Mouse (Mus musculus): Measurements from ENCODE around the gene Pard6b. TPM values are rescaled to one million over a fixed set of nuclear protein-coding genes. Genes with fewer than 3 reads are reported as not detected.
A peak's percentile ranks its signal among the peaks of the same experiment; 100 is the strongest.

The Pard6b gene
- polyA plus RNA-seq, 1 experiment from 2014 or later: 10.1 TPM

DNA sequence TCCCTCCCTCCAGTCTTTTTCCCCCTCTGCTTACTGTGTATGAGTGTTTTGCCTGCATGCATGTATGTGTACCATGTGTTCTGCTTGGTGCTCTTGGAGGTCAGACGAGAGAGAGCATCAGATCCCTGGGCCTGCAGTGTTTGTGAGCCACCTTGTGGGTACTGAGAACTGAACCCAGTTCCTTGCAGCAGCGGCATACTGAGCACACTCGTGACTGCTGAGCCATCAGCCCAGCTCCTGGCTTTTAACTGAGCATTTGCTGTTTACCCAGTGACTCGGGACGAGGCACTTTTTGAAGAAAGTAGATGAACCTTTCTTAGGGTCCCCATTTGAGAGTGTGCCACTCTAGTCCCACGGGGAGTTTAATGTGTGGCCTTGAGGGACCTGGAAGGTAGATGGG, 5.5 kb downstream of the Pard6b start:
- H3K4me2 ChIP-seq (replicated peaks): no peak overlapping the region
- ATAC-seq (ENCODE audit: low FRiP score, low read depth): no peak
- 60% methylated on average over 6 of the region's 6 CpGs for WGBS
- no peak overlapping the region for H3K9ac ChIP-seq
- no peaks in the 10 kb centered on the region for H3K9me3 ChIP-seq
- no peak overlapping the region for H3K27ac ChIP-seq
- H3K4me3 ChIP-seq: no peak overlapping the region
- H3K4me1 ChIP-seq: peaks cover 10% of the 10 kb centered on the region; the same call in 1 of the 2 replicates
- H3K27me3 ChIP-seq (replicated peaks): peaks cover 10% of the 10 kb centered on the region; the same call in 1 of the 2 replicates
- H3K36me3 ChIP-seq: 0 out of 2 replicates have a peak, but pooled peaks cover 12% of the 10 kb centered on the region

DNA sequence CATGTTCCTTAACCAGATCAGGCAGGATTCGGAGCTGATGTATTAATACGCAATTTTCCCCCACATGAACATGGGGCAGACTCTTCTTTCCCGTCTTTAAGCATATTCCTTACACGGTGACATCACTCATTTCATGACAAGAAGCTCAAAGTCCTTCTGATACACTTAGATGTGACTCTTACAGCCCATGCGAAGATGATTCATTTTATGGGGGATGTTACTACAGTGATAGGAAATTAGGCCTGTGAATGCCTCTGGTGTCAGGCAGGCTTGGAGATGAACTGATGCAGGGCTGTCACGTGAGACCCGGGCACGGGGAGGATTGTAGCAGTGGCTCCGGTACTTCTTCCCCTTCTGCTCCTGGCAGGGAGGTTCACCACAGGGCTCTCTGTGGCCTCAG, 6.0 kb downstream of the Pard6b start:
- Histone ChIP-seq H3K4me2 (replicated peaks) (no peak overlapping the region), H3K9me3 (no peaks in the 10 kb centered on the region), H3K4me3 (no peak overlapping the region), H3K27me3 (replicated peaks) (peaks cover 10% of the 10 kb centered on the region; the same call in 1 of the 2 replicates), H3K36me3 (0 out of 2 replicates have a peak, but pooled peaks cover 12% of the 10 kb centered on the region), H3K9ac (no peak overlapping the region), H3K4me1 (peaks cover 7% of the 10 kb centered on the region; the same call in 1 of the 2 replicates), H3K27ac (no peak overlapping the region)
- 83% methylated on average over 9 of the region's 9 CpGs for WGBS
- no peak for ATAC-seq (ENCODE audit: low FRiP score, low read depth)

DNA sequence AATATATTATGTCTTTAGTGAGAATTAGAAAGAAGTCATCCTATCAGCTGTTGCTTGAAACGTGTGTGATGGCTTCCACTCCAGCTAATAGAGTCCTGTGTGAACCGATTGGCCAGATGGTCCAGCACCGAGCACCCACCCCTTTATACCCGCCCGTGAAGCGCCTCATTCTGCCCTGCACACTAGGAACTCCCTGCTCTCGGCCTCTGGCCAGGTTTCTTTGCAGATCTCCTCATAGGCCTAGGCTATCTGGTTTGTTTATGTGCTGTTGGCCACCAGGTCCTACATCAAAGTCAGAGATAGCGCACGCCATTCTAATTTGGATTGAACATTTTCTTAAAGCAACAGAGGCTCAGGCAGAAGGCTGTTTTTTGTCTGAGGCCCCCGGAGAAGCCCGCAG, 10.8 kb downstream of the Pard6b start:
- Histone ChIP-seq H3K27ac (no peak overlapping the region), H3K9ac (no peak overlapping the region), H3K4me2 (replicated peaks) (no peak overlapping the region), H3K36me3 (0 out of 2 replicates have a peak, but pooled peaks cover 12% of the 10 kb centered on the region), H3K27me3 (replicated peaks) (no peaks in the 10 kb centered on the region), H3K9me3 (no peaks in the 10 kb centered on the region), H3K4me1 (peaks cover 19% of the 10 kb centered on the region), H3K4me3 (no peak overlapping the region)
- no peak for ATAC-seq (ENCODE audit: low FRiP score, low read depth)
- 83% methylated on average over 11 of the region's 11 CpGs for WGBS

DNA sequence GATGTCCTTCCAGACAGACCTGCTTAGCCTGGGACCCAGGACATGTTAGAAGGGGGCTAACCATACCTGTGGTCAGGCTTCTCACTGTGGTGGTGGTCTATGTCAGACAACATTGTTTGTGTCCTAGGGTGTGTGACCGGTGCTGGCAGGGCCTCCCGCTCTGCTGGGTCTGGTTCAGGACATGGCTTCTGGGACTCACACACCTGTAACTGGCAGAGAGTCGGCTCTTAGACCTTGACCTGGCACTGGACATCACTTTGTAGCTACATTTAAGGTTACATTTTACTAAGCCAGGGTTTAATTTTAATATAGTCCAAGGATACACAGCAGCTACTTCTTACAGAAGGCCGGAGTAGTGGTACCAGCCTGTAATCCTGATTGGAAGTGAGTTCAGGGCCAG, 12.3 kb downstream of the Pard6b start:
- Histone ChIP-seq H3K27me3 (replicated peaks) (no peaks in the 10 kb centered on the region), H3K36me3 (0 out of 2 replicates have a peak, but pooled peaks cover 12% of the 10 kb centered on the region), H3K4me1 (peaks cover 22% of the 10 kb centered on the region), H3K27ac (no peak overlapping the region), H3K4me2 (replicated peaks) (no peak overlapping the region), H3K9ac (no peak overlapping the region), H3K4me3 (no peak overlapping the region), H3K9me3 (no peaks in the 10 kb centered on the region)
- WGBS: 96% methylated on average over 4 of the region's 4 CpGs
- ATAC-seq (ENCODE audit: low FRiP score, low read depth): no peak

DNA sequence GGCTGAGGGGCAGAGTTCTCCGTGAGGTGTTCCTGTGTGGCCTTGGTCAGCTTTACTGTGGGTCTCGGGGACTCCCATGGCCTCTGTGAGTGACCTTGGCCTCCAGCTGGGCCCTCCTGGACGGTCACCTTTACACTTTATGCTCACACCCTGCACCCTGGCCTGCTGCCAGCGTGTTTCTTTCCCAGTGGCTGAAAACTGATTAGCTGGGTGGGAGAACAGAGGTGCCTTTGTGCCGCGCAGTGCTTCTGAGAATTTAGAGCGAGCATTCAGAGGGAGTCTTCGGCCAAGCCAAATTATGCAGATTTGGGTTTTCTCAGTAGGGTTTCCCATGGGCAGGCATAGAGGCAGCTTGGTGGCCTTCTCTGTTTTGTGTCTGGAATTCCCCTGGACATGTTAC, 14.3 kb downstream of the Pard6b start:
- Histone ChIP-seq H3K9ac (no peak overlapping the region), H3K27me3 (replicated peaks) (no peaks in the 10 kb centered on the region), H3K4me1 (peaks cover 22% of the 10 kb centered on the region), H3K36me3 (peaks cover 21% of the 10 kb centered on the region), H3K4me3 (no peak overlapping the region), H3K4me2 (replicated peaks) (no peak overlapping the region), H3K9me3 (no peaks in the 10 kb centered on the region), H3K27ac (no peak overlapping the region)
- WGBS: 52% methylated on average over 8 of the region's 8 CpGs
- peak; percentile 61 for ATAC-seq (ENCODE audit: low FRiP score, low read depth)

DNA sequence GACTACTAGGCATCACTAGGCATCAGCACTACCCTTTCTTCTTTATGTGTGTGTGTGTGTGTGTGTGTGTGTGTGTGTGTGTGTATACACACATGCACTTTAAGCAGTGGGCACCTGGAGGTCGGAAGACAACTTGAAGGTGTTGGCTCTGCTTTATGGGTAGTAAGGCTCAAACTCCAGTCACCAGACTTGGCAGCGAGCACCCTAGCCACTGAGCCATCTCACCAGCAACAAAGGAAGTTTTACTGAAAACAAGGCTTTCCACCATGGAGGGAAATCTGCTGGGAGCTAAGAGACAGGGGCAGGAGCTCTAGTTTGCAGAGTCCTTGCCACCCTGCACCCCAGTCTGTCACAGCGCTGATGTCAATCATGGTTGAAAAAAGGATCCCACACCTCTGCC, 15.7 kb downstream of the Pard6b start:
- no peak for ATAC-seq (ENCODE audit: low FRiP score, low read depth)
- Histone ChIP-seq H3K4me2 (replicated peaks) (no peak overlapping the region), H3K9me3 (no peaks in the 10 kb centered on the region), H3K36me3 (peaks cover 20% of the 10 kb centered on the region), H3K9ac (no peak overlapping the region), H3K4me3 (no peak overlapping the region), H3K27me3 (replicated peaks) (no peaks in the 10 kb centered on the region), H3K27ac (no peak overlapping the region), H3K4me1 (peaks cover 22% of the 10 kb centered on the region)
- 91% methylated on average over 3 of the region's 3 CpGs for WGBS

DNA sequence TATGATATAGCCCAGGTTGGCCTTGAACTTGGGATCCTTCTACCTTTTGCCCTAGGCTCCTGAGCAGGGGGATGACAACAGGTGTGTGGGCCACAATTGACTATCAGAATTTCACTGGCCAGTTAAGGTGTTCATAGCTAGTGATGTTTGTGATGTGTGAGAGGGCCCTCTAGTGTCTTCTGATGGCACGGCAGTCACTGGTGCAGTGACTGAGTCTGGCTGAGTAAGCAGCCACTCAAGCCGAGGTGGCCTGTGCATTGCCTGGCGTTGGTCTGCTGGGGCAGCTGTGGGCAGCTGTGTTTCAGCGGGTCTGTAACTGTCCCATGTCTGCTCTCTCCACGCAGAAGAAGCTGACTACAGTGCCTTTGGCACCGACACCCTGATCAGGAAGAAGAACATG, 17.2 kb downstream of the Pard6b start:
- Histone ChIP-seq H3K9me3 (no peaks in the 10 kb centered on the region), H3K27me3 (replicated peaks) (no peaks in the 10 kb centered on the region), H3K4me2 (replicated peaks) (no peak overlapping the region), H3K4me1 (peaks cover 22% of the 10 kb centered on the region), H3K27ac (no peak overlapping the region), H3K9ac (no peak overlapping the region), H3K36me3 (peaks cover 20% of the 10 kb centered on the region), H3K4me3 (no peak overlapping the region)
- no peak for ATAC-seq (ENCODE audit: low FRiP score, low read depth)
- WGBS: 48% methylated on average over 6 of the region's 6 CpGs

DNA sequence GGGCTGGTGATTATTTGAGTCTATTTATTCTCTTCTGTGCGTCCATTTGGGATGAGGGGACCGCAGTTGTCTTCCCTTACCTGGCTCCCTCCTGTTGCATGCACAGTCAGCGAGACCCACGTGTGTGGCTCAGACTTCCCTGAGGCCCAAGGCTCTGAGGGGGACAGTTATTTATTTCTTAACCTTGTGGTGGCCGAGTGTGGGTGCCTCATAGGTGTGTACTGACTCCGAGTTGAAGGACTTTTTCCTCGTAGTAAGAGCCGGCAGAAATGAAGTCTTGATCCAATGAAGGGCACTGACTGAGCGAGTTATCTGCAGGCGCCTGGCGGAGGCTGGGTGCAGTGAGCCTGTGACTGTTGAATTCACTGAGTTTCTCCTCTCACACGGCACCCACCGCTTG, 19.2 kb downstream of the Pard6b start:
- no peak overlapping the region for H3K9ac ChIP-seq
- H3K9me3 ChIP-seq: no peaks in the 10 kb centered on the region
- WGBS: 89% methylated on average over 13 of the region's 13 CpGs
- no peak overlapping the region for H3K4me2 ChIP-seq (replicated peaks)
- no peak for ATAC-seq (ENCODE audit: low FRiP score, low read depth)
- H3K4me1 ChIP-seq: peaks cover 17% of the 10 kb centered on the region
- no peaks in the 10 kb centered on the region for H3K27me3 ChIP-seq (replicated peaks)
- H3K36me3 ChIP-seq: peaks cover 20% of the 10 kb centered on the region
- H3K4me3 ChIP-seq: no peak overlapping the region
- H3K27ac ChIP-seq: no peak overlapping the region

DNA sequence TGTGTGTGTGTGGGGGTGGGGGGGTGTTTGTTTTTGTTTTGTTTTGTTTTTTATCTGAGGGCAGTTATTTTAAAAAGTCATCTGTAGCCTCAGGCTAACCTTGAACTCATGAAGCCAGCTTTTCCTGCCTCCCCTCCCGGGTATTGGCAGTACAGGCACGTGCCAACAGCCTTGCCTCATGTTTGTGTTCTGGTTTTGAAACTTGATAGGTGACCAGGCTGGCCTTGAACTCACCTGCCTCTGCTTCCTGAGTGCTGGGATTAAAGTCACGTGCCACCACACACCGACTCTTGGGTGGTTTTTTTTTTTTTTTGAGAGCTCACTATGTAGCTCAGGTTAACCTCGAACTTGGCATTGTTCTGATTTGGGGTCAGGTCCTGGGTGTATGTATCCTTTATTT, 21.0 kb downstream of the Pard6b start:
- no peak overlapping the region for H3K9ac ChIP-seq
- H3K36me3 ChIP-seq: peaks cover 20% of the 10 kb centered on the region
- no peak for ATAC-seq (ENCODE audit: low FRiP score, low read depth)
- peaks cover 4% of the 10 kb centered on the region; the same call in 1 of the 2 replicates for H3K4me1 ChIP-seq
- 87% methylated on average over 5 of the region's 5 CpGs for WGBS
- no peak overlapping the region for H3K4me3 ChIP-seq
- no peak overlapping the region for H3K27ac ChIP-seq
- no peak overlapping the region for H3K4me2 ChIP-seq (replicated peaks)
- no peaks in the 10 kb centered on the region for H3K27me3 ChIP-seq (replicated peaks)
- no peaks in the 10 kb centered on the region for H3K9me3 ChIP-seq

DNA sequence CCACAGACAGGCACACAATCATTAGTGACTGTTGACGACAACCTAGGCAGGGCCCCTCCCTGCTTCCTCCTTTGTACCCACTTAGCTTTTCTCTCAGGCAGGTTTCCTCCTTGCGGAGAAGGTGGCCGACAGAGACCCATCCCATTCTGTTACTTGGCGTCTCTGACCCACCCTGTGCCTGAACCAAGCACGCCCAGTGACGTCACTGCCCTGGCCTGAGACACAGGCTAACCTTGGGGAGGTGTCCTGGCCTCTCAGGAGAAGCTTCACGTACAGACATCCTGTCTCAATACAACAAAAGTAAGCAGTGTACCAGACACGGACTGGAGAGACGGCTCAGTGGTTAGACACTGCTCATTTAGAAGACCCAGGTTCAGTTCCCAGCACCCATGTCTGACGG, 22.5 kb downstream of the Pard6b start:
- Histone ChIP-seq H3K27me3 (replicated peaks) (no peaks in the 10 kb centered on the region), H3K4me1 (peaks cover 6% of the 10 kb centered on the region; the same call in 1 of the 2 replicates), H3K9me3 (no peaks in the 10 kb centered on the region), H3K9ac (no peak overlapping the region), H3K4me3 (no peak overlapping the region), H3K4me2 (replicated peaks) (no peak overlapping the region), H3K36me3 (peaks cover 18% of the 10 kb centered on the region), H3K27ac (no peak overlapping the region)
- WGBS: 92% methylated on average over 10 of the region's 10 CpGs
- no peak for ATAC-seq (ENCODE audit: low FRiP score, low read depth)

DNA sequence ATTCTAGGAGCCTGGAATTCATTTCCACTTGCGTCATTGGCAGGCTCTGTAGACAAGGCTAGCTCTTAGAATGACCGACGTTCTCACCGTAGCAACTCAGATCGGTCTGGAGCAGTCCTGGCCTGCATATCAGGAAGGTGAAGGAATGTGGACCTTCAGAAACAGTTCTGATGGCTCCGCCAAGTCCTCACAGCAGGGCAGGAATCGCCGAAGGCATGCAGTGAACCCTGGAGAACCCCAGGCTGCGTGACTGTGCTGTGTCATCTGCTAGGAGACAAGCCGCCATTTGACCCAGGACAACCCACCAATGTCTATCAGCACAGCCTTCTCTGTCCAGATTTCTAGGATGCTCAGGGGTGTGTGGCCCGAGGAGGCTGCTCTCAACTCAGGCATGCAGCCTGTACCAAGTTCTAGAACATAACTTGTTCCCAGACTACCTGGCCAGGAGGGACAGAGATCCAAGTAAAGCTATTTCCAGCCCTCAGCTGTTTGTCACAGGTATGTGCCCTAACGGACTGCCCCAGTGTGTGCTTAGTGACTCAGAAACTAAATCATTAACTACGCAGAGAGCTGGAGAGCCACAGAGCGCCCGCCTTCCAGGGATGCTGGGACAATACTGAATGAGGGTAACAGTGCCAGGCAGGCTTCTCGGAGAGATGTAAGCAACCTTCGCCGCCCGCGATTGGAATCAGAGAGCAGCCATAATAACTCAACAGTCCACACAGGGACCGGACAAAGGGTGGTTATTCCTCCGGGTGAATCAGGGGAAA, 23.8 kb downstream of the Pard6b start:
- no peak overlapping the region for H3K9ac ChIP-seq
- H3K27me3 ChIP-seq (replicated peaks): no peaks in the 10 kb centered on the region
- peaks cover 6% of the 10 kb centered on the region for H3K36me3 ChIP-seq
- H3K27ac ChIP-seq: no peak overlapping the region
- ATAC-seq (ENCODE audit: low FRiP score, low read depth): no peak
- peaks cover 6% of the 10 kb centered on the region; the same call in 1 of the 2 replicates for H3K4me1 ChIP-seq
- H3K4me2 ChIP-seq (replicated peaks): no peak overlapping the region
- WGBS: 74% methylated on average over 22 of the region's 22 CpGs
- H3K9me3 ChIP-seq: no peaks in the 10 kb centered on the region
- H3K4me3 ChIP-seq: no peak overlapping the region

DNA sequence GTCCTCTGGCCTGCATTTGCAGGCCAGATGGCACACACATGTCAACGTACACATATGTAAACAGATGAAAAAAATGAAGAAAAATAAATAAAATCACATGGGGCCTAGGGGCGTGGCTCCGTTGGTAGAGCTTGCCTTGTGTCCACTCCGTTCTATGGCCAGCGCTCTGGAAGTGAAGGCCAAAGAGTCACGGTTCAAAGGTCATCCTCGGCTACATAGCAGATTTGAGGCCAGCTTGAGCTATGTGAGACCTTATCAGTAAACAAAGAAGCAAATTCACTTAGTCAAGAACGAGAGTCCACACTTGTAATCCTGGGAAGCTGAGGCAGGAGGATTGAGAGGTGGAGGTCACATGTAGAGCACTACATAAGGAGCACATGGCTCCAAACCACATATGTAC, 24.5 kb downstream of the Pard6b start:
- no peak for ATAC-seq (ENCODE audit: low FRiP score, low read depth)
- Histone ChIP-seq H3K9ac (no peak overlapping the region), H3K9me3 (no peaks in the 10 kb centered on the region), H3K4me1 (peaks cover 6% of the 10 kb centered on the region; the same call in 1 of the 2 replicates), H3K36me3 (peaks cover under 1% of the 10 kb centered on the region; the same call in 1 of the 2 replicates), H3K4me2 (replicated peaks) (no peak overlapping the region), H3K27me3 (replicated peaks) (no peaks in the 10 kb centered on the region), H3K4me3 (no peak overlapping the region), H3K27ac (no peak overlapping the region)
- WGBS: 83% methylated on average over 8 of the region's 8 CpGs
